Mouse (Mus musculus) Muller cell, postnatal 12 days (primary cell): Measurements from ENCODE around the gene Smgc.
A peak's percentile ranks its signal among the peaks of the same experiment; 100 is the strongest.
"Not testable (repeated sequence)": the region's sequence is repeated elsewhere in the genome, so short reads cannot be mapped to it uniquely, and the experiment has no call there.

Experiments
- DNase-seq: peaks from one replicate; pipeline ENCODE4 v3.0.0-alpha.2; 2015; ENCODE audit errors: inconsistent ontology term

The Smgc gene

GRCm38 (mm10) chr15:91837965-91838364 lies at the start of gene Smgc:
Smgc (plus strand) TSS chr15:91838265.
- DNase-seq: no peak

DNA sequence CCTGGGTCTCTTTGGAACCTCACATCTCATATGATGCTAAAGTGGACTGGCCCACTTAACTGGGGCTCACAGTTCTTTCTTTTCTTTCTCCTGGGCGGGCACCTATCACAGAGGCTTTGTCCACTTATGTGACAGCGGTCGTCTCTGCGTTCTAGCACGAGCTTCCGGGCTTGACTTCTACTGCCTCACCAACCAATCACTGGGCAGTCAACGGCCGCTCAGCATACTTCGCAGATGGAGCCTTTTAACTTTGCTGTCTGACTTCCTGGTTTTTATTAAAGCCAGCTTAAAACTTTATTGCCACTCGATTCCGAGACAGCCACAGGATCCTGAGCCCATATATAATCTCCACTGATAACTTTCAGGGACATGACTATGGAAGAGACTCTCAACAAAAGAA lies 49.7 kb upstream of the Smgc start:
- DNase-seq: no peak

DNA sequence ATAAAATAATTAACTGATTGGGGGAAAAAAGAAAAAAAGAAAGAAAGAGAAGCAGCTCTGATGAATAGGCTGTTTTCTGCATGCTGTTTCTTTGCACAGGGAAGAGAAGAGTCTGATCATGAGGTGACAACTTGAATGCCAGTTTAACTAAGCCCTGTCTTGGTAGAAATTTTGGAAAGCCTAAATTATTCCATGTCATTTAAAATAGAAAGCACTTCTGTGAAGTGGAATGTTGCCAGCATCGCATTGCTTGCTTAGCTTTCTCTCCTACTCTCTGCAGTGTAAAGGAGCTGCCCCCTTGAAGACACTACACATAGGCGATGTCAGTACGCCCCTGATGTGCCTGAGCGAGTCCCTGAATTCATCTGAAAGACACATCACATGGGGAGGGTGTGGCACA lies 31.6 kb upstream of the Smgc start:
- DNase-seq: no peak

DNA sequence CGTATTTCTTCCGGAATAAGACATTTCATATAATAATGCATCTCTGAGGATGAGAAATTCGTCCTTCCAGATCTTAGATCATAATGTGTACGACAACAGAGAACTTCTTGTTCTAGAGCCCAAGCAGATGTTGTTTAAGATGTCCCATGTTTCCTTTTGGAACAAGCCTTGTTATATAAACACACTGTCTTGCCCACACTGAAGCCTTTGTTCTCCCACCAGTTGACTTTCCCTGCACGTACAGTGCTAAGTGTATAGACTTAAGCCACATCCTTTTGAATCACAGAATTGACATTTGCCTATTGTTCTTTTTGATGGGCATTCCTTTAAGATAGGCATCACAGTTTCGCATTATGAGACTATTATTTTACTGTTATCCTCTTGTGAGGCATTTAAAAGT lies 2.7 kb upstream of the Smgc start:
- no peak for DNase-seq

DNA sequence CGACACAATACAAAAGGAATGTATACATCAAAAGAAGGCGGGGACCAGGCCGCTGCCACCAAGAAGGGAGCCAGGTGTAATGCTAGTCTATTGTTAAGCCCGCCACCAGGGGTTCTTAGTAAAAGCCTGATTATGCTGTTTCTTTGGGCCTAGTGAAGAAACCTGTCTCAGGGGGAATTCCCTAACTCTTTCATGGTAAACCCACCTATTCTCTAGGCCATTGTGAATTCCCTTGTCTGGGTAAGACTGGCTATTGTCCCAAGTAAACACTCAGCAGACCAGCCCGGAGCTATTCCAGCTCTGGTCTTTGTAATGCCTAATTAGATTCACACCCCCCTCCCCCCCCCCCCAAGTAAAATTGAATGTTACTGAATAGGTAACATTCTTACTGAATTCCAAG lies 26.1 kb downstream of the Smgc start:
- peak; percentile 9 for DNase-seq

- no peak for DNase-seq
Observed at GRCm38 (mm10) chr15:91900245-91900644, 62.2 kb downstream of the Smgc start.

DNA sequence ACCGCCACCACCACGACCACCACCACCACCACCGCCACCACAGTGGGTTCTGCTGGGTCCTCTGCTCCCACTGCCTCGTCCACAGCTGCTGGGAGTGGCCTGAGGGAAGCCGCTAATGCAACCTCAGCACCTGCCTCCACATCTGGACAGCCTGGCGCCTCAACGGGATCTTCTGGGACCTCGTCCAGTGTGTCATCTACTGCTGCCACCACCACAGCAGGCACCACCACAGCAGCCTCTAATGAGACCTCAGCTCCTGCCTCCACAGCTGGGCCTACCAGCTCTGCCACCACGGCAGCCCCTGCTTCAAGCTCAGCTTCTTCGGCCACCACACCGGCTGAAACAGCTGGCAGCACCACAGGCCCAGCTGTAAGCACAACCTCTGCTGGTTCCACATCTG lies 69.0 kb downstream of the Smgc start:
- not testable (repeated sequence) for DNase-seq
